Mouse (Mus musculus) neutrophil, adult 5-6 weeks (primary cell): ENCODE data around the gene Tbc1d32. TPM values are rescaled to one million over a fixed set of nuclear protein-coding genes. Genes with fewer than 3 reads are reported as not detected.
"Not testable (repeated sequence)": the region's sequence is repeated elsewhere in the genome, so short reads cannot be mapped to it uniquely, and the experiment has no call there.

ENCODE experiments used
- ATAC-seq: fragments of 151-379, 151-347 bp; 2 replicates; pipeline ENCODE4 v1.8.0; 2017; ENCODE audit warnings: mild to moderate bottlenecking, moderate TSS enrichment; ENCODE audit not compliant: insufficient number of reproducible peaks, poor library complexity, low FRiP score, severe bottlenecking; ENCODE audit errors: extremely low read depth
- total RNA-seq: library from RNA; stranded (forward); fragments of 200-1000 nt; gene quantifications from 2 replicates; pipeline ENCODE4 v1.2.3, GENCODE M21; 2017

The Tbc1d32 gene
- total RNA-seq, result 1.8 and 2.7 TPM in 2 replicates

- peak; percentile 80 for ATAC-seq
Observed at GRCm38 (mm10) chr10:56228568-56229209, at the start of gene Tbc1d32. Gene Tbc1d32 (minus strand): TSS chr10:56228689.

- no peak for ATAC-seq
Observed at GRCm38 (mm10) chr10:56227771-56228275, 666 bp downstream of the Tbc1d32 start.

GRCm38 (mm10) chr10:56215797-56216196, 12.7 kb downstream of the Tbc1d32 start:
- ATAC-seq, result no peak

GRCm38 (mm10) chr10:56210343-56210742, 18.1 kb downstream of the Tbc1d32 start:
- ATAC-seq, result no peak

DNA sequence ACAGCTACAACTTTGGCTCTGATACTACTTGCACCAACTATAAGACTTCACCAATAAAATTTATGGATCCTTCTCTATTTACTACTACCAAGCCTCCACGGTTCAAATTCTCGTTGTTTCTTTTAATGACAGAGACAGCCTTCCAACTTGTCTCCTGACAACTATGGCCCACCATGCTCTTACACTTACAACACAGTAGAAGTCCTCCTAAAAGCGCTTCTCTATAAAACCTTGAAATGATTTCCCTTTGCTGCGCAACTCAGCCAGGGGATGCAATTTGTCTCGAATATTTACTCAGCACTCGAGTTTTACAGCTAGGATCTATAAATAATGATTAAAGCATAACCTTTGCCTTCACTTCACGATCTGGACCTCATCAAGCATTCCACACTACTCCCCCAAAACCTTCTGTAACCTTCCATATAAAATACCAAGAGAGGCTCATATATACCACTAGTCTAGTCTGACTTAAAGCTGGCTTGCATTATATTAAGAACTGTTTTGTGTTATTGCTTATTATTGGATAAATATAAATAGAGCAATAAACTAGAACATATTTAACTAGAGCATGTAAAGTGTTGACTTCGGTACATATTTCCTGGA, 21.6 kb downstream of the Tbc1d32 start:
- no peak for ATAC-seq

DNA sequence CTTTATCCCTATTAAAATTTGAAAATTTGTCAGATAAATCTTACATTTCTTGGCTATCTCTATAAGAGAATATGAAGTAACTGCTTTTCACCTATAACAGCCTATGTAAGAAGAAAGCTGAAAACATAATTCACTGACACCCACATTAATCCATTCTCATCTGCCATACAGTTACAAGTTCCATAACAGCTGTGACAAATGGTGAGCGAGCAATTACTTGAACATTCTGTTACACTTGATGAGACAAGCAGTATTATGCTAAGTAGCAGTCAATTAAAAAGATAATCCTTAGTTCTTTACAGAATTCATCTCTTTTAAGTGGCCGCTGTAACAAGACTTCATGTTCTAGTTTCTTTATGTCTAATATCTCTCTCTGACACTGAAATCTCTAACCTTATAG, 24.1 kb downstream of the Tbc1d32 start:
- no peak for ATAC-seq

DNA sequence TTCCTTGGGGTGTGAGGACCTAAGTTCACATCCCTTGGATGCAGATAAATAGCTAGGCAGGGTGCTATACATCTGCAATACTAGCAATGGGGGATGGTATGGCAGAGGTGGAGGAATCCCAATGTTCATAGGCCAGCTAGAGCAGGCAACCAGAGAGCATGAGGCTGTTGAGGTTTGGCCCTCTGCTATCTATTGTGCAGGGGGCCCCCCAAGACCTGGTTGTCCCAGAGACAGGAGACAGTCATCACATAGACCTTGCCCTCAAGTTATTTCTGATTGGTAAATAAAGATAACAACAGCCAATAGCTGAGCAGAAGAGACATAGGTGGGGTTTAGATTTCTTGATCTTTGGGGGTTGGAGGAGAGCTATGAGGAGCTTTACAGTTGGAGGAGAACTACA, 28.6 kb downstream of the Tbc1d32 start:
- no peak for ATAC-seq

GRCm38 (mm10) chr10:56198691-56199090, 29.8 kb downstream of the Tbc1d32 start:
- ATAC-seq, result no peak

- ATAC-seq, result no peak
Observed at GRCm38 (mm10) chr10:56194310-56194709, 34.2 kb downstream of the Tbc1d32 start.

GRCm38 (mm10) chr10:56181727-56182126, 46.8 kb downstream of the Tbc1d32 start:
- no peak for ATAC-seq

GRCm38 (mm10) chr10:56173184-56173583, 55.3 kb downstream of the Tbc1d32 start:
- no peak for ATAC-seq

- ATAC-seq, result not testable (repeated sequence)
Observed at GRCm38 (mm10) chr10:56167721-56168120, 60.8 kb downstream of the Tbc1d32 start.

DNA sequence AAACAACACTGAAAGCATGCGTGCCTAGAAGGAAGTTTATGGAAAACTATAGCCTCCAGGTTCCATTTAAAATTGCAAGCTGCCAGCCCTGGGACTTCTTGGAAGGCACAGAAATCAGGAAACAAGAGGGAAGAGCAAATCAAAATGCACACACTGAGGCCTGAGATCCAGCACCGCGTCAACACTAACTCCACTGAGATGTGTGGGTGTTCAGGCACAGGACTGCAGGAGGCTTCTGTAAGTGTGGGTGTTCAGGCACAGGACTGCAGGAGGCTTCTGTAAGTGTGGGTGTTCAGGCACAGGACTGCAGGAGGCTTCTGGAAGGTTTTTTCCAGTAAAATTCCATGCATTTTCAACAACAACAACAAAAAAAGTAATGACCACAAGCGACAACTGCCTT, 62.7 kb downstream of the Tbc1d32 start:
- ATAC-seq, result no peak

DNA sequence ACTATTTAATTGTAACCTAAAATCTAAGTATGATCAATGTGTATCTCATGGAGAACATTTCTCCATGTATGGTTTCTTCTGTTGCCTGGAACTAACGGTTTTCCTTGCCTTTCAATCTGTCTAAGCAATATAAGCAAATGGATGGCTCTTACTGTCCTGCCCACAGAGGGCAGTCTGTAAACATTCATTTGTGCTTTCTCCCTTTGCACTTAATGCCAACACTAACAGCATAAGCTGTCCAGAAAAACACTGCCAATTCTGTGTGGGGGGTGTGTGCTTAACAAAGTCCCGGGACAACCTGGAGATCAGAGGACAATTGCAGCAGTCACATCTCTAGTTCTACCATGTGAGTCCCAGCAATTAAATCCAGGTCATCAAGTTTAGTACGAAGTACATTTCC, 64.1 kb downstream of the Tbc1d32 start:
- no peak for ATAC-seq

GRCm38 (mm10) chr10:56158748-56159147, 69.7 kb downstream of the Tbc1d32 start:
- ATAC-seq, result no peak

DNA sequence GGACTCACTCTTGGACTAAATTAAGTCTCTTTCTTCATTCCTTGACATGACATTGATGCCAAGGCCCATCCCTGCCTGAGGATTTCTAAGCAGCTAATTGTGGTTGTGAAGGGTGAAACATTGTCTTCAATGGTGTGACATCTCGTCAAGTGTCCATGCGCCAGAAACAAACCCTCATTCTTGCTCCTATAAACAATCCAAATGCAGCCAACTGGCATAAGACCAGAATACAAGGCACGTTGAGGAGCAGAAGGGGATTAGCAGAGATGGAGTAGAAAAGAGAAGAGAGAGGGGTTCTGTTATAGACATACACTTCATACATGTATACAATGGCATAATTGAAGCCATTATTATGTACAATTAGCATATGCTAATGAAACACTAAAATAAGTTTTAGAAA, 70.3 kb downstream of the Tbc1d32 start:
- no peak for ATAC-seq

- ATAC-seq, result no peak
Observed at GRCm38 (mm10) chr10:56156956-56157355, 71.5 kb downstream of the Tbc1d32 start.

DNA sequence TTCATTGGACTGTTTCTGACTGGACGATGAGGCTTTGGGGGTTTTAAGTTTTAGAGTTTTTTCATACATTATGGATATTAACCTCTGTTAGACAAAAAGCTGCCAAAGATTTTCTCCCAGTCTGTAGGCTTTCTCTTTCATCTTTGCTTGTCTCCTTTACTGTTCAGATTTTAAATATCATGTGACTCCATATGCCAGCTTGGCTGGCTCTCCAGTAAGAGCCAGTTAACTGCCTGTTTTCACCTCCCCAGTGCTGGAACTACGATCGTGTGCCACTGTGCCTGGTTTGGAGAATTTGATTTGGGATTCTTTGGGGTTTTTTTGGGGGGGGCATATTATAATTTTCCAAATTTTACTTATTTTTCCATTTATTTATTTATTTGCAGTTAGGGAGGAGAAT, 79.6 kb downstream of the Tbc1d32 start:
- no peak for ATAC-seq

GRCm38 (mm10) chr10:56137191-56137590, 91.3 kb downstream of the Tbc1d32 start:
- ATAC-seq, result no peak

DNA sequence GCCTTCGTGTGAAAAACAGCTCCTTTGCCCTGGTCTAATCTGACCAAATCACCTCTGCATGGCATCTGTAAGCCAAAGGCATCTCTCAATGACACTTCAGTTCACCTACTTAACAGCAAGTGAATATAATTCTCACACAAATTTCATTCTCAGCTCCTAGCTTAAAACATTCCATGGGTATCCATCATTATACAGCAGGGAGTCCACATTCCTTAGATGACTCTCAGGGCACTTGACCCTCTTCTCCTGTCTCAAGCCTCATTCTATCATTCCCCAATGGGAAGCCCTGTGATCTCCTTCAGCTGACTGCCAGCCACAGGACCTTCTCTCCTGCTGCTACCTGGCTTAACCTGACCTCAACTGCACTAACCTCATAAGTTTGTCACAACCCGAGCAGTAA, 98.8 kb downstream of the Tbc1d32 start:
- ATAC-seq, result no peak

DNA sequence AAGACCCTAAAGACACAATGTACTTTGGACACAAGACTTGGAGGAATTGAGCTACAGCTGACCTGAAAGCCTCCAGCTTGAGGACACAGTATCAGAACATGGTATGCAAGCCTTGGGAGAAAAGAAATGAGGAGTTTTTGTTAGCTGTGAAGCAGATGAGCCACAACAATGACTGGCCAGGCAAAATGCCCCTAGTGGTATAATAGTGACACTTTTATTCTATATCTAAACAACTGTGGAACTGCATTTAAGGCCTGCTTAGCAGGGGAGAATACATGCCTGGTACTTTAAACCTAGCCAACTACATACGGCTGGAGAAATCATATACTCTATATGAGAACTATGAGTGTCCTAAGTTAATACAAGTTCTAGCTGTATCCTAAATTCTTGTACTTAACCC, 101.5 kb downstream of the Tbc1d32 start:
- ATAC-seq, result no peak
